Mouse (Mus musculus): ENCODE data around the gene Thpo. TPM values are rescaled to one million over a fixed set of nuclear protein-coding genes. Genes with fewer than 3 reads are reported as not detected.

Thpo gene
- total RNA-seq (2014; rRNA removed) (1.7 and 2.4 TPM in 2 replicates), polyA plus RNA-seq (2012; rRNA removed) (21.2 and 37.0 TPM in 2 replicates)

DNA sequence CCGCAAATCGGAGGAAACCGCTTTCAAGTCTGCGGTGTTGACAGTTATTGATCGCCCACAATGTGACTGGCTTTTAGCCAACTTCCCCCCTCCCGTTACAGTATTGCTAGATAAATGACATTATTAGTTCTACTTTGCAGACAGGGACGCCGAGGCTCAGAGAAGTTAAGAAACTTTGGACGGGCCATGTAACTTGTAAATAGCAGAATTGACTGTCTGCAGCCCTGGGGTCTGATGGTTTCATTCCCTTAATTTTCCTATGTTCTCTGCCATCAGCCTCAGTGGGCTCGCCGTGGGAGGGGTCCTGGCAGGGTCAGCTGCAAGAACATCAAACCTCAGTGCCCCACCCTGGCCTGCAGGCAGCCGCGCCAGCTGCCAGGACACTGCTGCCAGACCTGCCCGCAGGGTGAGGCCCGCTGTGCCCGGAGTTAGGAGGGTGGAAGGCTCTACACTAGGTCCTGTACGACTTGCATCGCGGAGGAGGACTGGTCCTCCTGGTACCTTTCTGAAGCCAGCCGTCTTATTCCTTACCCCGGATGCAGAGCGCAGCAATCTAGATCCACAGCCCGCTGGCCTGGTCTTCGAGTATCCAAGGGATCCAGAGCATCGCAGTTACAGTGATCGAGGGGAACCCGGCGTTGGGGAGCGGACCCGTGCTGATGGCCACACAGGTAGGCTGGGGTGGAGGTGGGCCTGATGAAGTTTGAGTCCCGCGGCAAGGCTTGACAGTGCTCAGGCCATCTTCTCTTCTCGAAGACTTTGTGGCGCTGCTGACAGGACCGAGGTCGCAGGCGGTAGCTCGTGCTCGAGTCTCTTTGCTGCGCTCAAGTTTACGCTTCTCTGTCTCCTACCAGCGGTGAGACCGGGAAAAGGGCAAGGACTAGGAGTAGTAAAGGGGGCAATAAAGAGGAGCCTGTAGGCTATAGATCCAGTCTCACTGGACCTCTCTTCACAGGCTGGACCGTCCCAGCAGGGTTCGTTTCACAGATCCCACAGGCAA is at the start of gene Thpo:
TSS of gene Thpo (minus strand) at position 781 of the 1,000 bp plus-strand sequence.
- Histone ChIP-seq H3K9ac (ENCODE audit: low read depth, low read length) (peak within 1 kb of the TSS; percentile 91), H3K36me3 (ENCODE audit: control insufficient read depth, insufficient read depth, low read length) (no peaks in the 10 kb centered on the region), H3K4me1 (ENCODE audit: control insufficient read depth, insufficient read depth, low read length) (peaks cover 5% of the 10 kb centered on the region), H3K27ac (replicated peaks; ENCODE audit: insufficient read depth, low read depth, low read length) (no peak within 1 kb of the TSS), H3K27me3 (ENCODE audit: control insufficient read depth, insufficient read depth, low read length) (no peaks in the 10 kb centered on the region), H3K79me2 (ENCODE audit: control insufficient read depth, insufficient read depth, low read length) (no peaks in the 10 kb centered on the region), H3K4me3 (ENCODE audit: insufficient read depth, low read depth, low read length) (peak within 1 kb of the TSS; percentile 82)
- no peak for TF ChIP-seq CTCF (IDR thresholded peaks at IDR 0.05; ENCODE audit: low read depth, low read length)
- no peak for TF ChIP-seq POLR2A (IDR thresholded peaks at IDR 0.05; ENCODE audit: extremely low read depth, insufficient read depth, low read length)
- WGBS: 44% methylated on average over 45 of the region's 45 CpGs
- DNase-seq (ENCODE audit: extremely low read depth, low read depth, low spot score): peak; percentile 44

DNA sequence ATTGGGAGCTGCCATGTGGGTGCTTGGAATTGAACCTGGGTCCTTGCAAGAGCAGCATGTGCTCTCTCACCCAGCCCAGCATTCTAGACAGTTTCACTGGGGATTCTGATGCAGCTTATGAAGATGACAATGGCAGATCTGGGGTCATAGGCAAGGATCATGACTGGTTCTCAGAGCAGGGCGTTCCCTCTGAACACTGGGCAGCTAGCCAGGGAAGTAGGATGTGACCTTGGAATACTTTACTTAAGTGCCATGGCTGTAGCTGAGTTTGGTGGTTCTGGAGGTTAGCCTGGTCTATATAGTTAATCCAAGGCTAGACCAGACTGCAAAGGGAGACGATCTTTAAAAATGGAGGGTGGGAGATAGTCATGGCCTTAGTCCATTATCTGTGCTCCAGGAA is 49.6 kb upstream of the Thpo start:
- no peak for TF ChIP-seq POLR2A (IDR thresholded peaks at IDR 0.05; ENCODE audit: extremely low read depth, insufficient read depth, low read length)
- no peak for TF ChIP-seq CTCF (IDR thresholded peaks at IDR 0.05; ENCODE audit: low read depth, low read length)
- no peak overlapping the region for H3K27ac ChIP-seq (replicated peaks; ENCODE audit: insufficient read depth, low read depth, low read length)
- no peaks in the 10 kb centered on the region for H3K27me3 ChIP-seq (ENCODE audit: control insufficient read depth, insufficient read depth, low read length)
- H3K79me2 ChIP-seq (ENCODE audit: control insufficient read depth, insufficient read depth, low read length): no peaks in the 10 kb centered on the region
- H3K9ac ChIP-seq (ENCODE audit: low read depth, low read length): no peak overlapping the region
- WGBS: 89% methylated on average over 2 of the region's 2 CpGs
- no peak overlapping the region for H3K4me3 ChIP-seq (ENCODE audit: insufficient read depth, low read depth, low read length)
- no peaks in the 10 kb centered on the region for H3K36me3 ChIP-seq (ENCODE audit: control insufficient read depth, insufficient read depth, low read length)
- no peak for DNase-seq (ENCODE audit: extremely low read depth, low read depth, low spot score)
- H3K4me1 ChIP-seq (ENCODE audit: control insufficient read depth, insufficient read depth, low read length): no peaks in the 10 kb centered on the region

DNA sequence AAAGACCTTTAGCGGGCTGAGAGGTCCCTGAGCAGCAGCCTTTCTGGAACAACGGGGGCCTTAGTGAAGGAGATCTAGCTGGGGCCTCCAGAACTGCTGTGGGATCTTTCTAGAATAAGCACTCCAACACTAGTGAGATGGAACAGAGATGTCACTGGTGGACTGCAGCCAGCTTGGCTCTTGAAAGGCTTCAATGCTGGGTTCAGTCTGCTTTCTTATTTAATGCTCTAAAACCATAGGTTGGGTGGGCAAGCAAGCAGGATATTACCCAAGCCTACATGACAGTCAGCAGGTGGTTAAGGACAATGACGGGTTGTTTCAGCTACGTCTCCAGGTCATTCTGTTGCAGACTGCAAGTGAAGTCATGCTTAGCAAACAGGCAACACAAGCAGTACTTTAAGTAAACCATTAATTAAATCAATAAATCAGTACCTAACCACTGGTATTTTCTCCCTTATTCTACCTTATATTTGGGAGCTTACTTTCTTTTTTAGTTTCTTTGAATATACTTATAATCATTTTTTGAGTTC is 46.9 kb upstream of the Thpo start:
- DNase-seq (ENCODE audit: extremely low read depth, low read depth, low spot score): no peak
- Histone ChIP-seq H3K79me2 (ENCODE audit: control insufficient read depth, insufficient read depth, low read length) (no peaks in the 10 kb centered on the region), H3K4me3 (ENCODE audit: insufficient read depth, low read depth, low read length) (no peak overlapping the region), H3K4me1 (ENCODE audit: control insufficient read depth, insufficient read depth, low read length) (no peaks in the 10 kb centered on the region), H3K9ac (ENCODE audit: low read depth, low read length) (no peak overlapping the region), H3K36me3 (ENCODE audit: control insufficient read depth, insufficient read depth, low read length) (no peaks in the 10 kb centered on the region), H3K27ac (replicated peaks; ENCODE audit: insufficient read depth, low read depth, low read length) (no peak overlapping the region), H3K27me3 (ENCODE audit: control insufficient read depth, insufficient read depth, low read length) (no peaks in the 10 kb centered on the region)
- TF ChIP-seq POLR2A (IDR thresholded peaks at IDR 0.05; ENCODE audit: extremely low read depth, insufficient read depth, low read length) (no peak), CTCF (IDR thresholded peaks at IDR 0.05; ENCODE audit: low read depth, low read length) (no peak)
- 69% methylated on average over 4 of the region's 4 CpGs for WGBS

DNA sequence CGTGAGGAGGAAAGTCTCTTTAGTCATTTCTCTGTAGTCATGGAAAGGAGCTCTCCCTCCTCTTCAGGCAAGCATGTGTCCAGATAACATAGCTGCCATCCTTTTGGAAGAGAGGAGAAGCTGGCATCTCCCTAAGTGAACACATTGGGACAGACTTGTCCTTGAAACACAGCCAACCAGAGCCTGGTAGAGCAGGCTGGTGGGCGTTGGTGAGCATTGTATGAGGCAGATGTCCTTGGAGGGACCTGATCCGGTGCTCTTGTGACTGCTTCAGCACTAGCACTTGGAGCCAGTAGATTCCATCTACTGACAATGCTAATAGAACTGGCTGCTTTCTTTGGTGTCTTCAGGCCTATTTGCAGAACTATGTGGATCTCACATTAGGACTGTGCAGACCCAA is 45.5 kb upstream of the Thpo start:
- TF ChIP-seq POLR2A (IDR thresholded peaks at IDR 0.05; ENCODE audit: extremely low read depth, insufficient read depth, low read length) (no peak), CTCF (IDR thresholded peaks at IDR 0.05; ENCODE audit: low read depth, low read length) (no peak)
- Histone ChIP-seq H3K36me3 (ENCODE audit: control insufficient read depth, insufficient read depth, low read length) (no peaks in the 10 kb centered on the region), H3K9ac (ENCODE audit: low read depth, low read length) (no peak overlapping the region), H3K4me3 (ENCODE audit: insufficient read depth, low read depth, low read length) (no peak overlapping the region), H3K4me1 (ENCODE audit: control insufficient read depth, insufficient read depth, low read length) (no peaks in the 10 kb centered on the region), H3K27me3 (ENCODE audit: control insufficient read depth, insufficient read depth, low read length) (no peaks in the 10 kb centered on the region), H3K27ac (replicated peaks; ENCODE audit: insufficient read depth, low read depth, low read length) (no peak overlapping the region), H3K79me2 (ENCODE audit: control insufficient read depth, insufficient read depth, low read length) (no peaks in the 10 kb centered on the region)
- no peak for DNase-seq (ENCODE audit: extremely low read depth, low read depth, low spot score)
- 72% methylated on average over 3 of the region's 3 CpGs for WGBS

DNA sequence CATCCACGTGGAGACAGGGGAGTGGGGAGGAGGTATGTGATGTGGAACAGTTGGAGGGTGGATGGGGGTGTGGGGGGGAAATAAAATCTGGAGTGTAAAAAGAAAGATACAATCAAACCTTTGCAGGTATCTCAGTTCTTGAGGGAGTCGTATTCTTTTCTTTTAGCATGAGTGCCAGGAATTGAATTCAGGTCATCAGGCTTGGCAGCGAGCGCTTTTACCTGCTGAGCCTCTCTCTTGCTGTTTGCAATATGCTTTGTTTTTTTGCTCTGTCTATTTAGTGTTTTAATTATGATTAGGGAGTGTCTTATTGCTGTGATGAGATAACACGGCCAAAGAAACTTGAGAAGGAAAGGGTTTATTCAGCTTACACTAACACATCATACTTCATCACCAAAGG is 40.7 kb upstream of the Thpo start:
- no peaks in the 10 kb centered on the region for H3K79me2 ChIP-seq (ENCODE audit: control insufficient read depth, insufficient read depth, low read length)
- no peaks in the 10 kb centered on the region for H3K27me3 ChIP-seq (ENCODE audit: control insufficient read depth, insufficient read depth, low read length)
- no peak for DNase-seq (ENCODE audit: extremely low read depth, low read depth, low spot score)
- H3K27ac ChIP-seq (replicated peaks; ENCODE audit: insufficient read depth, low read depth, low read length): no peak overlapping the region
- no peak overlapping the region for H3K9ac ChIP-seq (ENCODE audit: low read depth, low read length)
- TF ChIP-seq CTCF (IDR thresholded peaks at IDR 0.05; ENCODE audit: low read depth, low read length) (no peak), POLR2A (IDR thresholded peaks at IDR 0.05; ENCODE audit: extremely low read depth, insufficient read depth, low read length) (no peak)
- no peaks in the 10 kb centered on the region for H3K36me3 ChIP-seq (ENCODE audit: control insufficient read depth, insufficient read depth, low read length)
- WGBS: 75% methylated on average over 5 of the region's 5 CpGs
- no peak overlapping the region for H3K4me3 ChIP-seq (ENCODE audit: insufficient read depth, low read depth, low read length)
- H3K4me1 ChIP-seq (ENCODE audit: control insufficient read depth, insufficient read depth, low read length): no peaks in the 10 kb centered on the region

Data from liver, adult 2 months (tissue).